Mouse (Mus musculus) thymus, postnatal 14 days (tissue): Measurements from ENCODE around the gene Gm49396.

Experiments
- DNase-seq: peaks from one replicate; pipeline ENCODE4 v3.0.0; 2021

Gene Gm49396

DNA sequence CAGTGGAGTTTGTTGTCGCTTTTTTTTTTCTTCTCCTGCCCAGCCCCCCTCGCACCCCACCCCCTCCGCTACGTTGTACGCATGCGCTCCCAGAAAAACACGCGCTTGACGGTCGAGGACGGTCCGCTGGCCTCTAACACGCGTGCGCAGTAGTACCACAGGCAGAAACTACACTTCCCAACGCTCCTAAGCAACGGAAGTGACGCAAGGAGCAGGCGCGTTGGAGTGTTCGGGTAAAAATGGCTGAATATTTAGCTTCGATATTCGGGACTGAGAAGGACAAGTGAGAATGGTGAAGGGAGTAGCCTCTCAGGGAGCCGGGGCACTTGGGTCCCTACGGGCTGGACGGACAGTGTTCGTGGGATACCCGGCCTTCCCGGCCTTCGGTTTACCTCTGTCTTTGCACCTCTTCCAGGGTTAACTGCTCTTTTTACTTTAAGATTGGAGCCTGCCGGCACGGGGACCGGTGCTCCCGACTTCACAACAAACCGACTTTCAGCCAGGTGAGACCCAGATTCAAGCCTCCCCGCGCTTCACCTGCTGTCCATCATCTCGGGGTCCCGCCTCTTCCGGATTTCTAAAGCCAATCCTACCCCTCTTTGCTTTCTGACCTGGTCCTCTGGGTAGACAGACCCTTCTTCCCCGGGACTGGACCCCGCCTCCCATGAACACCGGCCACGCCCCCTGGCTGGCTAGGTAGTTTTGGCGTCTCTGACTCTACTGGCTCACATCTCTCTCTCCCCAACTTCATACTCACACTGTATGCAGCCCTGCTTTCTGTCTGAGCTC lies at the start of gene Gm49396, which contains the start of the genes U2af1l4 and Psenen:
Gene Gm49396, plus strand, starts transcription at position 228 of the 789 bp plus-strand sequence.
Gene U2af1l4, plus strand, starts transcription at position 185 of the 789 bp plus-strand sequence.
Gene Psenen, minus strand, starts transcription at position 511 of the 789 bp plus-strand sequence.
- peak; percentile 96 for DNase-seq

DNA sequence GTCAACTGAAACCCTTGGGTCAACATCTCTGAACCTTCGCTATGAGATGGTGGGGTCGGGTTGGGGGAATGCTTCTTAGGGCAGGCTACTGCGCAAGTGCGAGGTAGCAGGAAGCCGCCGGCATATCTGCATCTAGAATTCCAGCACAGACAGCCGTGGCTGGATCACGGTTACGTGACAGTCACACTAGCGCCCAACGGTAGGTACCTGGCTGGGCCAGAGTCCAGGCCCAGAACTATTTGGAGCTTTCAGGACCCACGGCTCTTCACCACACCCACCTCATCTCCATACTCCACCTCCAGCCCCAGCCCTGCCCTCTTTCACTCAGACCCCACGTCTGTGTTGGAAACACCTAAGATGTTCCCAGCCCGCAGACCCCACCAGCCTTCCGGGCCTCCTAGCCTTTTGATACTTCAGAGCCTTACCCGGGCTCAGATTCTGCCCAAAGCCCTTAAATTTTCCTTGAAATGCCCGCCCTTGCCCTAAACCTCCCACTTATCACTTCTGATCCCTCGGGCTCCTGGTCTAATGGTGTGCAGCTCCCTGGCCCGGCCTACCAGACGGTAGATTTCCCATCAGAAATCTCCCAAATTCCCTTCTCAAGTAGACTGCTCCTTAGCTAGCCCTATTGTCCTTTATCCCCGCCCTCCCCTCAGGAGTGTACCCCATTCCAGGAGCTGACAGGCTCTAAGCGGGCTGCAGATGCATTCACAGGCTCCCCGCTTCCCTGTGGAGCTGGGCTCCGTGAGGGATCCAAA lies 48.0 kb upstream of the Gm49396 start:
- no peak for DNase-seq

DNA sequence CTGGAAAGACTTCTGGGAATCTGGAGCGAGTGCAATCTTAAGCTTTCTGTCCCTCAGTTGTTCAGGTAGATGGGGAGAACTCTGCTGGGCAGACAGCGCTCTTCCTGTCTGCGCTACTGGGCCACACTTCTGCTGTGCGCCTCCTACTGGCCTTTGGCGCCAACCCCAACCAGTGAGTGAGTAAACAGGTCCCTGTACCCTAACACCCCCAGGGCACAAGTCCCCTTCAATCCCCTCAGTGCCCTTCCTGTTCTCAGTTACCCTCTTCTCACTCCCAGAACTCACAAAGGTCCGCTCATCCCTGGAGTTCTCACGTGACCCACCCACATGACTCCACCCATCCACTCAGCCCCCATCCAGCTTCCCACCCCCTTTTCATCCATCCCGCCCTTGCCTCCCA lies 44.8 kb upstream of the Gm49396 start:
- DNase-seq = no peak

DNA sequence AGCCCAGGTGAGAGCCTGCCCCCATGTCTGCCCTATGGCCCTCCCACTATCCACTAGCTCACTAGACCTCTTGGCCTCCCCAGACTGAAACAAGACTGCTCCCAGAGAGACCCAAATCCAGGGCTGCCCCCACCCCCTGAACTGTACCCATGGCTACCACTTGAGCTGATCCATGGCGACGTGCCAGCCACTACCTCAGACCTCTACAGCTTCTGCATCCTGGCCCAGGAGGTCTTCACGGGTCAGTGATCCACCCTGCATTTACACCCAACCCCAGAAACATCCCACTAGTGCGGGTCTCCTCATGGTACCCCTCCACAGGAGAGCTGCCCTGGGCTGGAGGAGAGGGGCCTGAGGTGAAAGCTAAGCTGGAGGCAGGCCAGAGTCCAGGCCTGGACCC lies 42.7 kb upstream of the Gm49396 start:
- DNase-seq = no peak

DNA sequence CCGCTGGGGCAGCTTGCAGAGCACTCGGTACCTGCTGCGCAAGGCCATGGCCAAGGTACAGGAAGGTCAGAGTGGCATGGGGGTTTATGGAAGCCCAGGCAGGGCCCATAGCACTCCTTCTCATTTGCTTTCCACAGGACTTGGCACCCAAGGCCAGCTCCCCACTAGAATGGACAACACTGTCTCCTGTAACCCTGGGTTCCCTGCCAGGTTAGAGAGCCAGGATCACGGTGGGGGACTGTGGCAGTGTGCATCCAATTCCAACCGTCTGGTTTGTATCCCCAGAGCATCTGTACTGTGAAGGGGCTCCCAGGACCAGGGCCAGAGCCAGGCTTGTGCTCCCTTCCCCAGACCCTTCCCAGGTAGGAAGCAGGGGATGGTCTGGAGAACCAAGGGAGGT lies 42.3 kb upstream of the Gm49396 start:
- no peak for DNase-seq

DNA sequence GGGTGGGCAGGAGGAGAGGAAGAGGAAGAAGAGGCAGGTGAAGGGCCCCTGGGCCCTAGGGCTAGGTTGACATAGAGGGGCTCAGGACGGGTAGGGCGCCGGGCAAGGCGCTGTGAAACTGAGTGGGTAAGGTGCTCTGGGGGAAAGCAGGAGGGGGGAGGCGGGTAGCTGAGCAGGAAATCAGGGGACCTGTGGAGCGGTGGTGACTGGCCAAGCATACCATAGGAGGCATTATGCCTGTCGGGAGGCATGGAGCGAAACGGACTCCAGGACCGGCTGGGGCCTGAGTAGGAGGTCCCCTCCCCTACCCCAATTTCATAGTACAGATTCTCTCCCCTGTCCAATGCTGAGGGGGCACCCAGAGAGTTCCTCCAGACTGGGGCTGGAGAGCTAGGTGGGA lies 40.3 kb upstream of the Gm49396 start:
- no peak for DNase-seq

DNA sequence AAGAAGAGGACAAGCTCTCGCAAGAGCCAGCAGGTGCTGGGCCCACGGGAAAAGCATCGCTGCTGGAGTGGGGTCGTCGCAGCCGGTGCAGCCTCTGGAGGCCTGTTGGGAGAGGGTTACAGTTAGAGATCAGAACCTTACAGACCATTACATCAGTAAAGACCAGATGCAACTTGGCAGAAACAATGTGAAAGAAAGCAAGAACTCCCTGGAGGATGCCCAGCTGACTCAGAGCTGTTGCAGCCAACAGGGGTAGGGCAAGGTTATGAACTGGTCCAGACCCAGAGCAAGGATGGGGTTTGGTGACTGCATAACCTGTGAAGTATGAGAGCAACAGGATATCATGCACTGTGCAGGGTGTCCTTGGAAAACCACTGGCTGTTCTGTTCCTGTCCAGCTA lies 38.7 kb upstream of the Gm49396 start:
- no peak for DNase-seq

DNA sequence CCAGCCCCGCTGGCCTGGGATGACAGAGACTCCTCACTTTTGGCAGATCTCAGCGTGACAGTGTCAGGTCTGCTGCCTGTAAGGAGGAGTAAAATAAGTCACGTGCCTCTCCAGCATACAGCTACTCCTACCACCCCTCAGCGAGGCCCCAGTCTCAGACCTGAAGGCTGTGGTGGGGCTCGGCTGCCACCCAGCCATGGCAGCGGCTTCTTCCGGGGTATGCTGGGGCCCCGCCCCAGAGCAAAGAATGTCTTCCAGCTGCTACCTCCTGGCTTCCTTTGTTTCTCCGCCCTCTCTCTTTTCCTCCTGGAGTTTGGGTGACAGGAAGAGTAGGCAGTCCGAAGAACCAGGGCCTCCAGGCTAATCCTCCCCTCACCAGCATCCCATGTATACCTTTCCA lies 37.2 kb upstream of the Gm49396 start:
- no peak for DNase-seq

DNA sequence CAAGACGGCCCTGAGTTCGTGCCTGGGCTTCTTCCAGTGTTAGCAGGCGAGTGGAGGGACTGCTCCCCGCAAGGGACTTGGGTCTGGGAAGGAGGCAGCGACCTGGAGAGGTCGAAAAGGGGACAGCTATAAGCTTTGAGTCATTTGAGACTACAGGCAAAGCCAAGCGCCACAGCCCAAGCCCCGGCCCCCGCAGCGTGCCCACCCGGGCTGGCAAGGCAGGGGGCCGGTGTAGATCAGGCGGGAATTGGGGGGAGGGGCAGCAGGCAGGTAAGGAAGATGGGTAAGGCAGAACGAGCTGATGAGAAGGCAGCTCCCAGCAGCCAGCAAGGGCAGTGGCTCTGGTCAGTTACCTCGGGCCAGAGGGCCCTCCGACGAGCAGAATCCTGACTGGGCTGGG lies 36.7 kb upstream of the Gm49396 start:
- no peak for DNase-seq

DNA sequence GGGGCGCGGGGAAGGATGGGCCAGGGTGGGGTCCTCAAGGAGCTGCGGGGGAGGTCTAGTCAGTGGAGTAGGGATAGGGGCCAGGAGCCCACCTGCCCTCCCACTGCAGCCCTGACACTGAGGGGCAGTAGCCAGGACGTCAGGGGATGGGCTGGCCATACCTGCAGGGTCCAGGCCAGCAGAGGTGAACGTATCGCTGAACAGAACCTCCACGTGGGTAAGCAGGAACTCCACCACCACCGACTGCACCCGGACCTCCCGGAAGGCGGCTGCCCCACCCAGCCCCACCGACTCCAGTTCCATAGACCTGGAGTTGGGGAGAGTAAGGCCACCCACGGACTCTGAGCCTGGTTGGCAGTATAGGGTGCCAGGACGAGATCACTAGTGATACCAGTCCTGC lies 36.2 kb upstream of the Gm49396 start:
- no peak for DNase-seq

DNA sequence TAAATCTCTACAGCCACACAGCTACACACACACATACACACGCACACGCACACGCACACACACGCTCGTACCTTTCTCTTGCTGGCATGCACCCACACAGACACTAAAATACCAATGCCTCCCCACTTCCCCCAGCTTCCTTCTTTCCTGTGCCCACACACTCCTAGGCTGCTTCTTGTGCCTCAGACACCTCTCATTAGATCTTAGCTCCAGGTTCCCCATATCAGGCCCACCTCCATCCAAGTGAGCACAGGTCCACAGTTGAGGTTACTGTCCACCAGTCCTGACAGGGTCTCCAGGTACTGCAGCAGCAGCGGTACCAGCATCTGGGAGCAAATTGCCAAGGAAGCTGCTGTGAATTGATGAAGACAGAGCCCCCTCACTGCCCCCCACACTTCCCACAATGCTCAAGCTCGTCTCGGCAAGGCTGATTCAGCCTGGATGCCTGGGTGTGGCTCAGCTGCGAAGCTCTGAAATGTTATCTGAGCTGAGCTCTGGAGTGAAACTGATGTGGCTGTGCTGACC lies 31.8 kb upstream of the Gm49396 start:
- no peak for DNase-seq

DNA sequence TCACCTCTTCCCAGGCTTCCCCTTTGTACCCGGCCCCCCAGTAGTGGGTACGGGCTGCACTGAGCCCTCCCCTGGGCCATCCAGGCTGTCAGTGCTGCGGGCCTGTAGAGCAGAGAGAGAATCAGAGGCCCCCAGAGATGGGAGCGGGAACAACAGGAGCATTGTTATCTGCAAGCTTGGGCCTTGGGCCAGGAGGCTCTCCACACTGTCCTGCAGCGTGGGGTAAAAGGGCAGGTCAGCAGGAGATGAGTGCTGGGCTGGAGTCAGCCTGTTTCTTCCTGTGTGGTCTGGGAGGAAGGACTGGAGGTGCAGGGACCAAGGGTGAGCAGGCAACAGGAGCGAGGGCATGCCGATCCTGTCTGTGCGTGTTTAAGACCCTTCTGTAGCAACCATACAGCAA lies 30.2 kb upstream of the Gm49396 start:
- no peak for DNase-seq

DNA sequence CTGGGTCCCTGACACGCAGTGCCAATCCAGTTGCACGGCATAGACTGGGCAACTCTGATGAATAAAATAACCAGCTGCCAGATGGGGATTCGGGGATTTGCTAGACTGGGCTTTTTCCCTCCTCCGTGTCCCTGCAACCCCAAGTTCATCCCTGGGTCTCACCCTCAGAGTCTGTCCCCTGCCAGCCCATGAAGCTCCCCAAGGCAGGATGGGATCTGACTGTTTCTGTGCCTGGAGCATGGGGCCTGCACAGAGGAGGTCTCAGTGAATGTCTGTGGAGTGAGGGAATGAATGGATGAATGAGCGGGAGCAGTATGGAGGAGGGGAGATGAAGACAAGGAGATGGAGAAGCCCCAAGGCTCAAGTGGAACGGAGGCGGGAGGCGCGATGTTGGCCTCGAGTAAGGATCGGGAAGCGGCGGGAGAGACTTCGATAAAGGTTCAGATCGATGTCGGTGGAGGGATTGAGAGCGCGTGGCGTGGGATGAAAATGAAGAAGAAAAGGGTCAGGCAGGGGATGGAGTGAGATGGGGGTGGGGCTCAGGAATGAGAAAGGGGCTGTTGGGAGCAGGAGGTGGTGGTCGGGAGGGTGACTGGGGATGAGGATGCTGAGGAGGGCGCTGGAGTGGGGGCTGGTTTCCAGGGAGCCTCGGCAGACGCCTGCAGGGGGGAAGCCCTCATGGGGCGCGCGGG lies 29.1 kb upstream of the Gm49396 start:
- no peak for DNase-seq

DNA sequence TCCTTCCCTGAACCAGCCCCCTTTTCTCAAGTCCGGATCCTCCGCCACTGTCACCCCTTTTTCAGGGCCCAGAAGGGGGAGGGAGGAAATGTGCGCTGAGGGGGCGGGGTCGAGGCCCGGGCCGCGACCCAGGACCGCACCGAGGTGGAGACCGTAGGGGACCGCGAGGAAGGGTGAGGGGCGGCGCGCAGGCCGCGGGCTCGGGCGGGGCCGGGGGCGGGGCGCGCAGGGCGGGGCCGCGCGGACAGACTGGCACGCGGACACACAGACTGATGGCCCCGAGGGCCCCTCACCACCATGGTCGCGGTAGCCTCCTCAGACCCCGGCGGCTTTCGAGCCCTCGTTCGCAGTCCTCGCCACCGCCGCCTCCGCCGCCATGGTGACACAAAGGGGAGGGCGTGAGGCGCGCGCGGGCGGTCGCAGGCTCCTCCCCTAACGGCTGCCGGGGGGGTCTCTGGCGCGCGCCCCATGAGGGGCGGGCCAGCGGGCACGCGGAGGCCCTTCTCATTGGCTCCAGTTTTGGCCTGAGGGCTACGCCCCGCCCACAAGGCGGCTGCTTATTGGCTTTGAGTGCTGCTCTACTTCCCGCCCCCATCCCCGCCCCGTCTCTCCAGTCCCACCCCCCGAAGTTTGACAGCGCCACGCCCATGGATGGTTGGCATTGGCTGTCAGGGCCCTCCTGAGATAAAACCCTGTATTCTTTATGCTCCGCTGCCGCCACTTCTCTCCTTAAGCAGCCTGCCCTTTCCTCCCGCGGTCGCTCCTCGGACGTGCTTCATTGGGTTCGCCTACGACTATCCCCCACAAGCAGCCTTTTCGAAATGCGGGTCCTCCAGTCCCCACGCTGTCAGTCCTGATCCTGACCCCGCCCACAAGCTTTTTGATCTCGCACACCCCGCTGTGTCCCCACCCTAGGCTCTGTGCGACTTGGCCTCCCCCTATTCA lies 28.2 kb upstream of the Gm49396 start, which contains the start of gene Arhgap33:
Gene Arhgap33, minus strand, starts transcription at position 428 of the 945 bp plus-strand sequence.
- DNase-seq = peak; percentile 98

DNA sequence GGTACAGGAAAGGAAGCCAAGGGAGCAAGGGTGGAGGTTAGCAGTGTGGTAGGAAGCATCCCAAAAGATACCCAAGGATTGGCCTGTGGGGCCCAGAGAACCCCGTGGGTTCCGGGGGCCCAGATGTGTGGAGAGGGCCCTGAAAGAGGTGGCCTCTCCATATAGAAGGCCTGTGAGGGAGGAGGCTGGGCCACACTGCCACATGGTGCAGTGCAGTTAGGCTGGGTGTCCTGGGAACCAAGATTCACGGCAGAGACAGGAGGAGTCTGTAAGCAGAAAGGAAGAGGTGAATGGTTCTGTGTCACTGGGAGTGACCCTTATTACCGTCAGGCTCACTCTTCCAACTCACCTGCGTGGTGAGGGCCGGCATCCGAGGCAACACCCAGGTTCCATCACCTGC lies 22.6 kb upstream of the Gm49396 start:
- no peak for DNase-seq

DNA sequence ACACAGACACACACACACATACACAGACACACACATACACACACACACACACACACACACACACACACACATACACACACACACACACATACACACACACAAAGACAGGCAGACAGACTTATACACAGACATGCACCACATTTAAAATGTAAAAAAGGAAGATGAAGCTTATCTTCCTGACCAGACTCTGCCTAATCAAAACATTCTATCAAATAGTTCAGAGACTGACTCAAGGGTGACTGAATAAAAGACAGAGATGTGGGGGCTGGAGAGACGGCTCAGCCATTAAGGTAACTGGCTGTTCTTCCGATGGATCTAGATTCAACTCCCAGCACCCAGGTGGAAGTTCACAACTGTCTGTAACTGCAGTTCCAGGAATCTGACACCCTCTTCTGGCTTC lies 18.8 kb upstream of the Gm49396 start:
- DNase-seq = no peak

DNA sequence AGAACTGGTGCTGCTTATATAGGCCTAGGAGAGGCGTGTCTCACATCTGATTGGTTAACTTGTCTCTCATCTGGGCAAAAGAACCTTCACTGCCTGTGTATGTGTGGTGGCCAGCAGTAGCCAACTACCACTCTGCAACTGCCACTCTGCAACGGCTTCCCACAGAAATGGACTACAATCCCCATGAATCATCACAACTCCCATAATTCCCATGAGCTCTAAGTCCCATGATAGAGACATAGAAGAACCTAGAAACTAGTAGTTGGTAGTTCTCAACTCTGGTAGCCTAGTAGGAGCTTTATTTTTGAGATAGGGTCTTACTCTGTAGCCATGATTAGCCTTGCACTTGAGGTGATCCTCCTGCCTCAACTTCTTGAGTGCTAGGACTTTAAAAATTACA lies 13.3 kb upstream of the Gm49396 start:
- no peak for DNase-seq

DNA sequence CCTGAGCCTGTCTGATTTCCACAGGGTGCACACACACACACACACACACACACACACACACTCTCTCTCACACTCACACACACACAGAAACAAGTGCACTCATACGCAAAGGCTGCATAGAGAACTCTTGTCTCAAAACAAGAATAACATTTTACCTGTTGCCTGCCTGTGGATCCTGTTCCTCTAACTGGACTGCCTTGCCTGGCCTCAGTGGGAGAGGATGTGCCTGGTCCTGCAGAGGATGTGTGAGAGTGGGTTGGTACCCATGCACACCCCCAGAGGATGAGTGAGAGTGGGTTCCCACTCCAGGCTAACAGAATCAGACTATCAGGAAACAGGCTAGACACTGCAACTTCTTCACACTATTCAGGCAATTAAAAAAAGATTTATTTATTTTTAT lies 12.5 kb upstream of the Gm49396 start:
- no peak for DNase-seq

DNA sequence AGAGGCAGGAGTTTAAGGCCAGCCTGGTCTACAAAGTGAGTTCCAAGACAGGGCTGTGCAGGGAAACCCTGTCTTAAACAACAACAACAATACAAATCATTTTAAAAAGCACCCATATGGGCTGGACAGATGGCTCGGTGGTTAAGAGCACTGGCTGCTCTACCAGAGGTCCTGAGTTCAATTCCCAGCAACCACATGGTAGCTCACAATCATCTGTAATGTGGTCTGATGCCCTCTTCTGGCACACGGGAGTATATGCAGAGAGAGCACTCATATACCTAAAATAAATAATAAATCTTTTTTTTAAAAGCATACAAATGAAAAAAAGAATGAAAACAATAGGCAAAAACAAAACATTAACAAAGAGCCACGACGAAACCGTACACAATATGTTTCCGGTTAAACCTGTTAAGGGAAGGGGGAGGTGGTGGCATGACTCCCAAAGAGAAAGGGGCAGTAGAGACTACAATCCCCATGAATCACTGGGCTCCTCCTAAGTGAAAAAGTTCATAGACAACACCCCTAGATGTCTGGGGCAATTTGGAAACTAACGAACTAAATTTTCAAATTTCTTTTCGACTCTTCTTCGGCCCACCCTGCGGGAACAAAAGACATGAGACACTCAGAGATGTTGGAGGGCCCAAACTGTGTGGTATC lies 11.6 kb upstream of the Gm49396 start:
- DNase-seq = peak; percentile 66

DNA sequence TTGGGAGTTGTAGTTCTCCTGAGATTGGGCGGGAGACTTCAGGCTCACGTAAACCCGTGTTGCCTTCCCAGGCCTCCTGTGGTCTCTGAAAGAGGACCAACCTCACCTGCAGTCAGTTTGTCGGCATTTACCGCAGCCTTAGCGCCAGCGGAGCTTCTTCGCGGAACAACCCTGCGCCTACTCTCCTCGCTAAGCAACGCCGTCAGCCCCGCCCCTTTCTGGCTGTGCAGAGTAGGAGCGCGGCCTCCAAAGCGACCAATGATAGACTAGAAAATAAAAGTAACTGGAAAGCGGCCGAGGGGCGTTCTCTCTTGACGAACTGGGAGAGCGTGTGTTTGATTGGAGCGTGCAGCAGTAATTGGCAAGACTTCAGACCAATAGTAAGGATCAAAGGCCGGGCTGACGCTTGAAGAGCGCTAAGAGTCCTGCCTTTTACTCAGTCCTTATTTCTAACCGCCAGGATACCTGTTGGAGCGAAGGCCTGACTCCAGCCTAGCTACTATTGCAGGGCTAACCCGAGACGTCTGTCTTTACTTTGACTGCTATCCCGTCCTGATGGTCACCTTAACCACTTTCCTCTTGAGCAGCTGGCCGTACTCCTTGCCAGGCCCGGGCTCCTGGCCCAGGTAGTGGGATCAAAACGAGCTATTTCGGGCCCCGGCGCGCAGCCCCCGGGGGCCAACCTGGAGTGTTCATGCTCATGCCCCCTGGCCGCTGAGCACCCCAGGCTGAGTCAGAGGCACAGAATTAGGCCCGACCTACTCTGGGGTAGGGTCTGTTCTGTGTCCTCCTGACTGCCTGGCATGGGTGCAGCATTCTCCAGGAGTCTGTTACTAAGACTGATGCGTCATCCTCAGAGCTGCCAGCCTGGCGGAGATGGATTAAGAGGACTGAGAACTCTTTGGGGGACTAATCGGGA lies 10.8 kb upstream of the Gm49396 start, which contains the start of the genes Hspb6 and Proser3:
Gene Hspb6, plus strand, starts transcription at position 77 of the 919 bp plus-strand sequence.
Gene Proser3, minus strand, starts transcription at position 198 of the 919 bp plus-strand sequence.
- peak; percentile 96 for DNase-seq
